Mouse (Mus musculus) midbrain, embryonic 11.5 days (tissue): Measurements from ENCODE around the gene Crtc3. TPM values are rescaled to one million over a fixed set of nuclear protein-coding genes. Genes with fewer than 3 reads are reported as not detected.

Experiments
- ATAC-seq: fragments of 200-750 bp; cut with Nextera tagmentation; 2 replicates; pipeline ENCODE4 v1.8.0; 2017; ENCODE audit warnings: moderate TSS enrichment, moderate library complexity; ENCODE audit not compliant: low FRiP score
- DNase-seq: peaks from one replicate; pipeline ENCODE4 v3.0.0; 2015; ENCODE audit warnings: low spot score; ENCODE audit errors: missing footprints
- H3K27ac ChIP-seq: fragments of 300-500 bp; sonication (generic); 2 replicates; pipeline ENCODE4 v1.5.1; 2014; ENCODE audit warnings: low read depth, low read length
- H3K27me3 ChIP-seq: fragments of 300-500 bp; sonication (generic); 2 replicates; pipeline ENCODE4 v1.6.1; 2014; ENCODE audit warnings: mild to moderate bottlenecking, low read length, moderate library complexity, mixed read lengths; ENCODE audit not compliant: control insufficient read depth, insufficient read depth
- H3K36me3 ChIP-seq: fragments of 300-500 bp; sonication (generic); 2 replicates; pipeline ENCODE4 v1.6.1; 2014; ENCODE audit warnings: mild to moderate bottlenecking, low read length, moderate library complexity, mixed read lengths; ENCODE audit not compliant: control insufficient read depth, insufficient read depth
- H3K4me1 ChIP-seq: fragments of 300-500 bp; sonication (generic); 2 replicates; pipeline ENCODE4 v1.6.1; 2014; ENCODE audit warnings: low read length; ENCODE audit not compliant: control insufficient read depth, insufficient read depth
- H3K4me2 ChIP-seq: fragments of 300-500 bp; sonication (generic); 2 replicates; pipeline ENCODE4 v1.6.1; 2014; ENCODE audit warnings: mild to moderate bottlenecking, moderate library complexity
- H3K4me3 ChIP-seq: fragments of 300-500 bp; sonication (generic); 2 replicates; pipeline ENCODE4 v1.5.1; 2014; ENCODE audit warnings: low read depth, low read length
- H3K9ac ChIP-seq: fragments of 300-500 bp; sonication (generic); 2 replicates; pipeline ENCODE4 v1.6.1; 2014; ENCODE audit warnings: low read length
- H3K9me3 ChIP-seq: fragments of 300-500 bp; sonication (generic); 2 replicates; pipeline ENCODE4 v1.6.1; 2016; ENCODE audit warnings: low read length; ENCODE audit not compliant: control insufficient read depth
- WGBS: fragments of 180-500 bp; shearing (Covaris S2); extraction: QIAGEN DNeasy Blood & Tissue Kit; methylation state at CpG from one replicate; pipeline ENCODE4 v1.1.7; 2014; 5-methylcytosine and 5-hydroxymethylcytosine counted together
- polyA plus RNA-seq: library from polyadenylated mRNA; unstranded; fragments of >200 nt; fragmentation: Nextera tagmentation; extraction: Ambion mirVana; gene quantifications from 2 replicates; pipeline ENCODE4 v1.2.1, GENCODE M21; 2014

Crtc3 gene
- polyA plus RNA-seq, 1 experiment from 2014 or later: 7.9 TPM

DNA sequence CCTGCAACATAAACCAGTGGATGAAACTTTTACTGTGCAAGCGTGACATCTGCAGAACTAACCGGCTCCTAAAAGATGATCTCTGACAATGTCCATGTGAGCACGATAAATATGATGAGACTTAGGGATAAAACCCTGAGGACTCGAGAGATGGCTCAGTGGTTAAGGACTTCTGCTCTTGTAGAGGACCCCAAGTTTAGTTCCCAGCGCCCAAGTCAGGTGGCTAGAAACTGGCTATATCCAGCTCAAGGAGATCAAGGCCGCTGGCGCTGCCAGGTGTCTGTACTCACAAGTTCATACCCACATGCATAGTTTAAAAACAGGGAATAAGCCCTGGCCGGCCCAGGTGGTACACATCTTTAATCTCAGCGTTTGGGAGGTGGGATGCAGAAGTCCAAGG is 3.8 kb upstream of the Crtc3 start:
- no peak for DNase-seq
- Histone ChIP-seq H3K9me3 (no peaks in the 10 kb centered on the region), H3K4me1 (peaks cover 6% of the 10 kb centered on the region; the same call in 1 of the 2 replicates), H3K4me2 (no peak overlapping the region), H3K9ac (no peak overlapping the region), H3K27ac (no peak overlapping the region), H3K4me3 (no peak overlapping the region), H3K27me3 (no peaks in the 10 kb centered on the region), H3K36me3 (no peaks in the 10 kb centered on the region)
- ATAC-seq: no peak
- WGBS: 92% methylated on average over 9 of the region's 9 CpGs

DNA sequence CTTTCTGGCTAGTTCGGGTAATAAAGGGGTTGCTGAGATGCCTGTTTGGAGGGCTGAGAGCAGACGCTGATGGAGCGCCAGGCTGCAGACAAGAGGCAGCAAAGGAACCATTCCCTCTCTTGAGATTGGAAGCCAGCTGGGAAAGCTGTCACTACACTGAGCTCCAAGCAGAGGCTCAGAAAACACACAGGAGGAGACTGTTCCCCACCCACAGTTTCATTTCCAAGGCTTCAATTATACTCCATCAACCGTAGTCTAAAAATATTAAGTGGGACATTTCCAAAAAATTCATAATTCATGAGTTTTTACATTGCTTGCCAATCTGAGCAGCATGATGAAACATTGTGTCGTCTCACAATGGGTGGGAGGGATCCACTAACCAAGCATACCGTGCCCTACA is 2.5 kb upstream of the Crtc3 start:
- H3K9ac ChIP-seq: no peak overlapping the region
- ATAC-seq: no peak
- H3K9me3 ChIP-seq: no peaks in the 10 kb centered on the region
- no peak overlapping the region for H3K27ac ChIP-seq
- no peak overlapping the region for H3K4me3 ChIP-seq
- peaks cover 6% of the 10 kb centered on the region; the same call in 1 of the 2 replicates for H3K4me1 ChIP-seq
- WGBS: 70% methylated on average over 6 of the region's 6 CpGs
- H3K27me3 ChIP-seq: no peaks in the 10 kb centered on the region
- DNase-seq: no peak
- H3K4me2 ChIP-seq: no peak overlapping the region
- no peaks in the 10 kb centered on the region for H3K36me3 ChIP-seq

DNA sequence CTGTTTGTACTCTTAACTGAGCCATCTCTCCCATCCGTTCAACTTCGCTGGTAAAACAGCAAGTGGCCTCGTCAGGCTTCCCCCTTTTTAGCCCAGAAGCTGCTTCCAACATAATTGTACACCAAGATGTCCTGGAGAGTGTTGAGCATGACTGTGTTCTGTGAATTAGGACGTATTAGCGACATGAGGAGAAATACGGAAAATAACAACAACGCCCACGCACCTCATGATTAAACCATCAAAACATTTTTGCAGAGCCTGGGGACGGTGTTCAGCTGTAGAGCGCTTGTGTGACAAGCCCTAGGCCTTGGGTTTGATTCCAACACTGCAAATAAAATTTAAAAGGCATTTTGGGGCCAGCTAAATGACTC is 529 bp upstream of the Crtc3 start:
- H3K9ac ChIP-seq: peak overlapping the region; percentile 95
- H3K36me3 ChIP-seq: no peaks in the 10 kb centered on the region
- DNase-seq: no peak
- peak overlapping the region; percentile 83 for H3K4me3 ChIP-seq
- H3K9me3 ChIP-seq: no peaks in the 10 kb centered on the region
- peak overlapping the region; percentile 91 for H3K27ac ChIP-seq
- H3K4me1 ChIP-seq: peaks cover 6% of the 10 kb centered on the region; the same call in 1 of the 2 replicates
- WGBS: 27% methylated on average over 10 of the region's 10 CpGs
- H3K27me3 ChIP-seq: no peaks in the 10 kb centered on the region
- ATAC-seq: no peak
- H3K4me2 ChIP-seq: peak overlapping the region; percentile 55

DNA sequence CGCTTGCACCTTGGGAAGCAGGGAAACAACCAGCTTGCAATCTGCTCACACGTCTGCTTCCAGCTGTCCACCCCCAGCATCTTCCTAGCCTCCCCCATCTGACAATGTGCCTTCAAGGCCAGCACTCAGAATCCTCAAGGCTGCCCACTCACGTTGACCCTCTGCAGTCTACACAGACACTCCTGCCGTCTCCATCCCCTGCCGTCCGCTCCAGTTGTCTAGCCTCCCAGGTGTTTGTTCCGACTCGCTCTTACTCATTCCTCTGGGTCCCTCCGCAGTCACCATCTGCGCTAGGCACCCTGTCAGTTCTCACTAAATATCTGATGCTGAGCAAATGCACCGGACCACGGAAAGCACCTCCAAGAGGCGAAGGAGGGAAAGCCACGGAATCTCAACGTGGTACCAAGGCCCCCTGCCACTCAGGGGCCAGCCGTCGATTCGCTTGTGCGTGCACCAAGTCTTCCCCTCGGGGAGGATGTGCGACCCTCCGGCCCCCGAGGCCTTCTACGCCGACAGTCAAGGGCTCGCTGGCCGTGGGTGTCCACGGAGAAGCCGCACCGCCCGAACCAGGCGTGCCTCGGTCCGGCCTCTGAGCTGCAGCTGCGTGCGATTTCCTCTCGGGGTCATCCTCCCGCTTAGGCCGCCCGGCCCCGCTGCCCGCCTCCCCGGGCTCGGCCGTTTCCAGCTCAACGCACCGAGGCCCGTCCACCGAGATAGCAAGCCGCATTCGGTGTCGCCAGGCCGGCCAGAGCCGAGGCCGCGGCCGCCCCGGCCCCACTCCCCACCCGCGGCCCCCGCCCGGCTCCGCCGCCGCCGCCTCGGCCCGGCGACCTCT is 739 bp downstream of the Crtc3 start:
- Histone ChIP-seq H3K4me1 (peaks cover 6% of the 10 kb centered on the region; the same call in 1 of the 2 replicates), H3K4me2 (peak overlapping the region; percentile 55), H3K27me3 (no peaks in the 10 kb centered on the region), H3K4me3 (peak overlapping the region; percentile 83), H3K9me3 (no peaks in the 10 kb centered on the region), H3K27ac (peak overlapping the region; percentile 91), H3K36me3 (no peaks in the 10 kb centered on the region), H3K9ac (peak overlapping the region; percentile 95)
- ATAC-seq (peak; percentile 76), DNase-seq (peak; percentile 97)
- WGBS: 2% methylated on average over 49 of the region's 69 CpGs

DNA sequence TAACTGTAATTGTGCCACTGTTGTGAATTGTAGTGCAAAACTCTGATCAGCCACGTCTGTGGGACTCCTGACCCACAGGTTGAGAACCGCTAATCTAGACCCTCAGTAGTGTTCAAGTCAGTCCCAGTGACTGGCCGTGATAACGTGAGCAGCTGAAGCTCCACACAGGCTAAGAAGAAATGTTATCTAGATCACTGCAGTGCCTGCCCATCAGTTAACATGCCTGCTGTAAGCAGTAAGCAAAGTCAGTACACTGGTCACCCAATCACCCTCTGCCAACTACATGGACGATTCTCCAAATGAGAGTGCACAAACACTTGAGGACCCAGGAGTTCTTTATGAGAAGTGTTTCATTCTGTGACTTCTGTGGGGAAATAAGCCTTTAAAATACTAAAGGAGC is 3.0 kb downstream of the Crtc3 start:
- Histone ChIP-seq H3K9me3 (no peaks in the 10 kb centered on the region), H3K27me3 (no peaks in the 10 kb centered on the region), H3K9ac (no peak overlapping the region), H3K36me3 (no peaks in the 10 kb centered on the region), H3K4me1 (peaks cover 6% of the 10 kb centered on the region; the same call in 1 of the 2 replicates), H3K4me3 (no peak overlapping the region), H3K27ac (no peak overlapping the region), H3K4me2 (no peak overlapping the region)
- 87% methylated on average over 5 of the region's 5 CpGs for WGBS
- ATAC-seq (no peak), DNase-seq (no peak)

DNA sequence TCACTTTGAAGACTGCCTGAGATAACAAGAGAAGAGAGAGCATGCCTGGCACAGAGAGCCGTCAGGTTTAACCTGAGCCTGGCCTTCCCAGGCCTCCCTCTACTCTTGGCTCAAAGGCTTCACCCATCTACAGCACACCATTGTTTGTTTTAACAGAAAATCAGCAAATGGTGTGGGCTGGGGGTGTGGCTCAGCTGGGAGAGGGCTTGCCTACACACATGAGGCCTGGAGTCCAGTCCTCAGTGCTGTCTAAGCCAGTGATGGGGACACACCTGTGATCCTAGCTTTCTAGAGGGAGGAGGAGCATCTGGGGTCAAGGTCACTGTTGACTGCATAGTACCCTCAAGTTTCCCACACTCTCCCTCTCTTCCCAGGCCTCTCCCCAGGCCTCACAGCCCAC is 6.0 kb downstream of the Crtc3 start:
- no peak overlapping the region for H3K4me3 ChIP-seq
- WGBS: 64% methylated on average over 1 of the region's 1 CpGs
- H3K4me2 ChIP-seq: no peak overlapping the region
- peaks cover 4% of the 10 kb centered on the region; the same call in 1 of the 2 replicates for H3K4me1 ChIP-seq
- DNase-seq: no peak
- H3K9ac ChIP-seq: no peak overlapping the region
- H3K36me3 ChIP-seq: no peaks in the 10 kb centered on the region
- no peak overlapping the region for H3K27ac ChIP-seq
- H3K27me3 ChIP-seq: no peaks in the 10 kb centered on the region
- H3K9me3 ChIP-seq: no peaks in the 10 kb centered on the region
- ATAC-seq: no peak

DNA sequence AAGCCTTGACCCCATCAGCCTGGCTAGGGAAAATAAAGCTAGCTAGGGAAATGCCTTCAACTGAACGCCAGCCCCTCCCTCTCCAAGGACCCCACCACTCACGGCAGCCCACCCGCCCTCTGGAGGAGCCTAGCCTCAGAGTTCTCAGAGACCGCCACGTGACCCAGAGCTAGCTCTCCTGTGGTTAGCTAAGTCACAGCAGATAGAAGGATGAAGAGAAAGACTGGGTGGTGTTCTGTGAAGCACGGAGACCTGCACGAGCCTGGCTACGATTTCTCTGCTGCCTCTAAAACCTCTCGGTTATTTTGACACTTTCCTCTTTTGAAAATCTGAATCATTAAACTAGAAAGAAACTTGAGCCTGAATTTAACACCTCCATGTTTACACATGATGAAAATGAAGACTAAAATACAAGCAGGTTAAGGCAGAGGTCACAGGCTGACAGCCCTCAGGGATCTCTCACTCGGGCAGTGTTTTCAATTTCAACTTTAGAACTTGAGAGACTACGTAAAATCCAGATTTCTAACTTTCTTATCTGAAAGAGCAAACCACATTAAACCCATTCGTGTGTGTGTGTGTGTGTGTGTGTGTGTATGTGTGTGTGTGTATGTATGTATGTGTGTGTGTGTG is 8.3 kb downstream of the Crtc3 start:
- Histone ChIP-seq H3K27ac (no peak overlapping the region), H3K4me2 (no peak overlapping the region), H3K9ac (no peak overlapping the region), H3K36me3 (no peaks in the 10 kb centered on the region), H3K9me3 (no peaks in the 10 kb centered on the region), H3K27me3 (no peaks in the 10 kb centered on the region), H3K4me1 (peaks cover 4% of the 10 kb centered on the region; the same call in 1 of the 2 replicates), H3K4me3 (no peak overlapping the region)
- 18% methylated on average over 12 of the region's 12 CpGs for WGBS
- no peak for DNase-seq
- ATAC-seq: peak; percentile 64; the same call in 1 of the 2 replicates

DNA sequence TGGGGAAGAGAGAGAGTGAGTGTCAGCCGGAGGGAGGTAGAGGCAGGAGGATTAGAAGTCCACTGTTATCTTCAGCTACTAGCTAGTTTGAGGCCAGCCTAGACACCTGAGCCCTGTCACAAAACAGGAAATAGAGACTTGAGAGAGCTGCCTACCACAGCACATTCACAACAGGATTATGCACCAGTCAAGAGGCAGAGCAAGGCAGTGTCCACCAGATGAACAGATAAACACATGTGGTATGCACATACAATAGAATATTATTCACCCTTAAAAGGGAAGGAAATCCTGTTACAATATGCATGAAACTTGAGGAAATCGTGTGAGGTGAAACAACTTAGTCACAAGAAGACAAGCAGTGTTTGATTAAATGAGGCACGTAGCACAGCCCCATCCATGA is 16.4 kb downstream of the Crtc3 start:
- H3K9ac ChIP-seq: no peak overlapping the region
- ATAC-seq: no peak
- H3K4me2 ChIP-seq: no peak overlapping the region
- WGBS: 69% methylated on average over 3 of the region's 3 CpGs
- no peak overlapping the region for H3K4me3 ChIP-seq
- H3K36me3 ChIP-seq: no peaks in the 10 kb centered on the region
- H3K9me3 ChIP-seq: no peaks in the 10 kb centered on the region
- H3K27me3 ChIP-seq: no peaks in the 10 kb centered on the region
- no peak for DNase-seq
- H3K4me1 ChIP-seq: no peaks in the 10 kb centered on the region
- H3K27ac ChIP-seq: no peak overlapping the region

DNA sequence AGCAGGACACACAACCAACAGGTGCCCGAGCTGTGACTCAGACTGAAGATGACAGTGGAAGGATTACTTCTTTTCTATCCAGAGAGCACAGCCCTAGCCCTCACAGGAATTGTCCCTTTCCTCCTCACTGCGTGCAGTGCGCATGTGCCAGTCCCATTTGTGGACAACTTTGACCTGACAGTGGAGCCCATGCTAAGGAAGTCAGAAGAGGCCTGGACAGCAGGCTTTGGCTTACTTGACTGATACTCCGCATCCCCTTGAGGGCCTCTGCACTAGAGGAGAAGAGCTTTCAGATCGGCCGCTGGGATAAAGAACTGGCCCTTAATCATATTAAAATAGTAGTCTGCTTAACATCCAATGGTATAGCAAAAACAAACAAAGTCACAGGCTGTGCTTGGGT is 17.8 kb downstream of the Crtc3 start:
- no peak for ATAC-seq
- WGBS: 91% methylated on average over 6 of the region's 6 CpGs

More for the DNA sequence above, 17.8 kb downstream of the Crtc3 start:
- DNase-seq: no peak
- Histone ChIP-seq H3K4me2 (no peak overlapping the region), H3K9me3 (no peaks in the 10 kb centered on the region), H3K36me3 (no peaks in the 10 kb centered on the region), H3K27me3 (no peaks in the 10 kb centered on the region), H3K4me3 (no peak overlapping the region), H3K27ac (no peak overlapping the region), H3K4me1 (no peaks in the 10 kb centered on the region), H3K9ac (no peak overlapping the region)
